Comparison of ENCODE assay signal across 21 mouse cellular contexts in the genomic region with DNA sequence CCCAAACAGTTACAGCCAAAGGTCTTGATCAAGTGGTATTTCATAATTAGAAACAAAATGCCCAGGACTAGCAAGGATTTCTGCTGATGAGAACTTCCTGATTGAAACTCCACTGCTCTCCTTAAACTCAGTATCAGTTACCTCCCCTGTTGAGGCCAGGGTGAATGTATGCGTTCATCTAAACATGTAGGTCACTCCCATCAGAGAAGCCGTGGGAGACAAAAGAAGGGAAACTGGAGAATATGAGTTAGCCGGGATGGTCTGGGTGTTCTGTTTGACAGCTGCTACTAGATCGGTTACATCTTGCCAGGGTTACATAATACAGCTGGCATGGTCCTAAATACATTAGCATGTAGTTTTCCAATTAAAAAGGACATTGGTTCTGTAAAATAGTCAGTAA.
DNase-seq lines count a peak whose midpoint lies in the region; ATAC-seq and TF ChIP-seq lines count a peak whose summit lies in the region.
"Had no signal": no experiment of that assay in that cellular context is flagged by ENCODE, and none has a peak within 500 bp of the region (broad histone marks: within the 10 kb centered on the region; RNA-seq: fewer than 3 reads in every experiment).

No protein-coding gene starts in this region.

- H3K36me3 ChIP-seq in kidney, postnatal 0 days (ENCODE audit: insufficient read depth, low read length): no peaks in the 10 kb centered on the region
- no peaks in the 10 kb centered on the region for H3K36me3 ChIP-seq in hindbrain, embryonic 10.5 days
- H3K36me3 ChIP-seq: embryonic facial prominence, embryonic 12.5 days; limb, embryonic 12.5 days; liver, embryonic 13.5 days; lung, embryonic 15.5 days had no signal

- H3K27ac ChIP-seq in kidney, postnatal 0 days: no peak overlapping the region
- peak overlapping the region; percentile 83 for H3K27ac ChIP-seq in layer of hippocampus, adult 2 months
- no peak overlapping the region for H3K27ac ChIP-seq in hindbrain, embryonic 10.5 days
- H3K27ac ChIP-seq: embryonic facial prominence, embryonic 12.5 days; hindbrain, embryonic 14.5 days; limb, embryonic 12.5 days; liver, embryonic 13.5 days; lung, embryonic 15.5 days; stomach, postnatal 0 days had no signal

- DNase-seq in cerebellum, postnatal 10 days: peak; percentile 7 to 12
- DNase-seq in cerebellum, postnatal 4 days (ENCODE audit: low spot score in 2 of 2): no peak
- peak; percentile 69 for DNase-seq in kidney, postnatal 0 days (ENCODE audit: low spot score)
- DNase-seq in kidney, postnatal 4 days: no peak
- DNase-seq in Muller cell, postnatal 12 days (ENCODE audit: inconsistent ontology term): peak; percentile 25
- DNase-seq in layer of hippocampus, adult 2 months (ENCODE audit: low spot score in 2 of 2): peak; percentile 44 to 49
- DNase-seq in hindbrain, embryonic 10.5 days (ENCODE audit: low spot score): no peak
- no peak for DNase-seq in left cerebral cortex, adult 11 months (ENCODE audit: low spot score)
- DNase-seq: adrenal gland, postnatal 10 days; cerebellum, adult 11-12 months; kidney, postnatal 14 days; liver, embryonic 13.5 days; right cerebral cortex, postnatal 4 days had no signal

- no peak overlapping the region for H3K9ac ChIP-seq in kidney, postnatal 0 days (ENCODE audit: low read depth, low read length)
- H3K9ac ChIP-seq: embryonic facial prominence, embryonic 12.5 days; hindbrain, embryonic 14.5 days; limb, embryonic 12.5 days; liver, embryonic 13.5 days; lung, embryonic 15.5 days had no signal

- TF ChIP-seq CTCF in kidney, postnatal 0 days (IDR thresholded peaks at IDR 0.05; ENCODE audit: low read depth): no peak
- TF ChIP-seq CTCF in layer of hippocampus, adult 2 months (conservative IDR thresholded peaks at IDR 0.05): no peak

- no peaks in the 10 kb centered on the region for H3K4me1 ChIP-seq in kidney, postnatal 0 days (replicated peaks; ENCODE audit: insufficient read depth, low read length)
- no peaks in the 10 kb centered on the region for H3K4me1 ChIP-seq in hindbrain, embryonic 10.5 days (replicated peaks)
- H3K4me1 ChIP-seq: embryonic facial prominence, embryonic 12.5 days; limb, embryonic 12.5 days; liver, embryonic 13.5 days; lung, embryonic 15.5 days had no signal

- WGBS in kidney, postnatal 0 days: 24% methylated on average over 4 of the region's 4 CpGs
- 49% methylated on average over 4 of the region's 4 CpGs for WGBS in hindbrain, embryonic 10.5 days

- H3K9me3 ChIP-seq in kidney, postnatal 0 days (replicated peaks; ENCODE audit: low read length): no peaks in the 10 kb centered on the region
- H3K9me3 ChIP-seq in hindbrain, embryonic 10.5 days: no peaks in the 10 kb centered on the region
- H3K9me3 ChIP-seq: embryonic facial prominence, embryonic 12.5 days; limb, embryonic 12.5 days; liver, embryonic 13.5 days; lung, embryonic 15.5 days had no signal

- no peaks in the 10 kb centered on the region for H3K27me3 ChIP-seq in kidney, postnatal 0 days (ENCODE audit: insufficient read depth, low read length)
- H3K27me3 ChIP-seq in hindbrain, embryonic 10.5 days (ENCODE audit: insufficient read depth, poor library complexity, severe bottlenecking): no peaks in the 10 kb centered on the region
- H3K27me3 ChIP-seq: embryonic facial prominence, embryonic 12.5 days; limb, embryonic 12.5 days; liver, embryonic 13.5 days; lung, embryonic 15.5 days; Patski had no signal

- no peak; the same call in 1 of the 2 replicates for ATAC-seq in kidney, postnatal 0 days (replicated peaks; ENCODE audit: low FRiP score, low read depth)
- ATAC-seq: forebrain, embryonic 16.5 days; midbrain, embryonic 16.5 days; Patski had no signal

- H3K4me3 ChIP-seq in kidney, postnatal 0 days (replicated peaks; ENCODE audit: low read depth, low read length): no peak overlapping the region
- H3K4me3 ChIP-seq in layer of hippocampus, adult 2 months: no peak overlapping the region
- no peak overlapping the region for H3K4me3 ChIP-seq in hindbrain, embryonic 10.5 days
- H3K4me3 ChIP-seq: embryonic facial prominence, embryonic 12.5 days; limb, embryonic 12.5 days; liver, embryonic 13.5 days; lung, embryonic 15.5 days had no signal

- H3K4me2 ChIP-seq in kidney, postnatal 0 days (ENCODE audit: low read length): no peak overlapping the region
- H3K4me2 ChIP-seq: embryonic facial prominence, embryonic 12.5 days; hindbrain, embryonic 14.5 days; limb, embryonic 12.5 days; liver, embryonic 13.5 days; lung, embryonic 15.5 days had no signal

Comparison
In these comparisons a context has a peak if more than half of its experiments do, and no peak if none do; other contexts are left out.
1. DNase-seq: peak in cerebellum, postnatal 10 days (2 of 2), kidney, postnatal 0 days (single experiment), Muller cell, postnatal 12 days (single experiment) and layer of hippocampus, adult 2 months (2 of 2); none in cerebellum, postnatal 4 days (0 of 2), kidney, postnatal 4 days (0 of 2), hindbrain, embryonic 10.5 days (single experiment) and left cerebral cortex, adult 11 months (single experiment).